Mouse (Mus musculus) erythroblast, adult 5-6 weeks (primary cell): ENCODE results near the gene Gm14214. TPM values are rescaled to one million over a fixed set of nuclear protein-coding genes. Genes with fewer than 3 reads are reported as not detected.
A peak's percentile ranks its signal among the peaks of the same experiment; 100 is the strongest.

Experiments used
- ATAC-seq: replicated peaks from 2 replicates; pipeline ENCODE4 v1.8.0; 2016; ENCODE audit warnings: moderate number of reproducible peaks, mild to moderate bottlenecking, moderate TSS enrichment, inconsistent platforms; ENCODE audit not compliant: poor library complexity, low FRiP score, severe bottlenecking
- total RNA-seq, 2 experiments: library from RNA; stranded (forward) in 1 of 2; stranded (reverse) in 1 of 2; fragments of 150-400 nt in 1 of 2; fragments of 200-764, 138-1000 nt in 1 of 2; gene quantifications; 2 replicates each; pipeline versions ENCODE4 v1.2.3 to v1.2.4; 2015 to 2017; ENCODE audit warnings: low replicate concordance in 2 of 2

Gm14214 gene
- total RNA-seq (2015; ENCODE audit: low replicate concordance), result not detected in 2 replicates
- not detected in 2 replicates for total RNA-seq (2017; ENCODE audit: low replicate concordance)

DNA sequence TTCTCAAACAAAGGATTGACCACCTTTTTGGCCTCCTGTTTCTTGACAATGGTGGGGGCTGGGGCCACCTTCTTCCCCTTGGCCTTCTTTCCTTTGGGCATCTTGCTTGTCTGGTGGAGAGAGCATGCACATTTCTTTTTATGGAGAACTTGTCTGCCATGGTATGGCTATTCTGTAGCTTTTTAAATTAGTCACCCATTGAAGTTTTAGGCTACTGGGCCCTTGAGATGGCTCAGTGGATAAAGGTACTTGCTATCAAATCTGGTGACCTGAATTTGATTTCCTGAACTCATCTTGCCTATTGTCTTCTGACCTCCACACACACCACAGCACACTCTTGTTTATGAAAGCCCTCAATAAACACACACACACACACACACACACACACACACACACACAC lies at the start of gene Gm14214:
TSS of gene Gm14214 (minus strand) at position 101 of the 400 bp plus-strand sequence.
- no peak for ATAC-seq

DNA sequence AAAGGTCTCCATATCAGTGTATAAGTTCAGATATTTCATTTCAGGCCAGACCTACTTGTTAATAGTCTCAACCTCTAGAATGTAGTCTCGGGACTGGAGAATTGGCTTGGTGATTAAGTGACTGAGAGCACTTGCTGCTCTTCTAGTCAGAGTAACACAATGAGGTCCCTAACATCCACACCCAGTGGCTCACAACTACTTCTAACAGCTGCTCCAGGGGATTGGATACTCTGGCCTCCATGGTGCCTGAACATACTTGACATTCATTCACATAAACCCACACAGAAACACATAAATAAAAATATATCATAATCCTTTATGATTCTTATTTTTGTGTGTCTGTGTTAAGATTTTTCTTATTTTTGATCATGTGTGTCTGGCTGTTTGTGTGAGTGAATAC lies 48.8 kb upstream of the Gm14214 start:
- no peak for ATAC-seq

DNA sequence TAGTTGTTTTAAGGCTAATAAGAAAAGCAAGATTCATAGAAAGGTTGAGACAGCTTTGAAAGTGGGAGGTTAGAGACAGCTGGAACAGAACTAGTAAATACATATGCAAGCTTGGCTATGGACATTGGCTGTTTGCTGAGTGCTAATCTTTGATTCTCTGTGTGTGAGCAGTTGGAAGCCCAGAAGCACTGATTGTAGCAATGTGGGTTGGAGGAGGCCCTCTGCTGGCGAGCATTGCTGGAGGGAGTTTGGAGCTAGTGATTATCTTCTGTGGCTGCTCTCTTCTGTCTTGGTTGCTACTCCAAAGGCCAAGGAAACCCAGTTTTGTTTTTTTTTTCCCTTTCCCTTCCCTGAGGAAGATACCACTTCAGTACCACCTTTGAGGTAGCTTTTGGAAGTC lies 48.0 kb upstream of the Gm14214 start:
- ATAC-seq, result no peak

- 0 out of 2 replicates have a peak, but pooled peaks have one; percentile 16 for ATAC-seq
These were observed 47.3 kb upstream of the Gm14214 start for GRCm38 (mm10) chr2:154817089-154817488.

DNA sequence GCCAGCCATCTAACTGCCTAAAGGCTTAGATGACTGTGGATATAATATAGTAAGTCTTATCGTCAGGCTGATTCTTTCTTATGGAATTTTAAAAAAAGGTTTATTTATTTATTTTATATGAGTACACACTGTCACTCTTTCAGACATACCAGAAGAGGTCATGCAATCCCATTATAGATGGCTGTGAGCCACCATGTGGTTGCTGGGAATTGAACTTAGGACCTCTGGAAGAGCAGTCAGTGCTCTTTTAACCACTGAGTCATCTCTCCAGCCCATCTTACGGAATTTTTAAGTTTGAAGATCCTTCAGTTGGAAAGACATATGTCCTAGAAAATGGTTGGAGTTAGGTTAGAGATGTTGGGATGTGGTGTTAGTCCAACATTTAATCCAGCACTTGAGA lies 43.6 kb upstream of the Gm14214 start:
- no peak for ATAC-seq

DNA sequence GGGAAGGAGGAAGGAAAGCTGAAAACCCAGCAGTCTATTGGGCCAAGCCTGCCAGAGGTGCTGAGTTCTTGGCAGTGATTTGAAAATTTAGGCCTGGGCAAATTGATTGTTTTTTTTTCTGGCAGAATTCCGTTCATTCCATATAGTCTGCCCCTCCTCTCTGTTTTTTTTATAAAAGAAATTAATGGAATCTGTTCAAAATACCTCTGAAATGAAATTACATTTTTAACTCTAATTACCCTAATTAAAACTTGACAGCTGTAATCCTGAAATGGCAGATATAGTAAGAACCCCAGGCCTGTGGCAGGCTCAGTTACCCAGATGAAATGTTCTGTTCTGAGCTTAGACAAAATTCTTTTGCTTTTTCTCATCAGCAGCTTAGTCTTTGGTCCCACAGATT lies 41.0 kb upstream of the Gm14214 start:
- ATAC-seq, result no peak

DNA sequence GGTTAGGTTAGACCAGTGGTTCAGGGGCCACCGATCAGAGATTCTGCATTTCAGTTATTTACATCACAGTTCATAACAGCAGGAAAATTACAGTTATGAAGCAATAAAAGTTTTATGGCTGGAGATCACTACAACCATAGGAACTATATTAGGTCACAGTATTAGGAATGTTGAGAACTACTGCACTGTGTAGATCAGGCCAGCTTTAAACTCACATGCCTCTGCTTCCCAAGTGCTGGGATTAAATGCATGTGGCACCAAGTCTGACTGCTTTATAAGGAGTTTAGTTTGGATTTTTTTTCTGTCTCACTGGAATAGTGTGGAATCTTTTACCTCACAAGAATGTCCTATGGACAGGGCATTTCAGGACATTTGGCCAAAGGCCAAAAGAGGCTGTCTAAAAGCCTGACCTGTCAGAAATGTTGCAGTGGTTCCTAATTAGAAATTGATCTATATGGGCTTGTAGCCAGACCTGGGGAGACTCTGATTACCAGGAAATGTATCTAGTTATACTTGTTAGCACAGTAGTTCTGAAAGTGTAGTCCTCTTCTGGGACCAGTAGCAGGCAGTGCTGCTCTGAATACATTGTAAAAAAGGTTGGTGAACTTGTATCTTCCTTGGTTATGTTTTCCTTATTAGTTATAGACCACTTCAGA lies 39.4 kb upstream of the Gm14214 start:
- no peak for ATAC-seq

DNA sequence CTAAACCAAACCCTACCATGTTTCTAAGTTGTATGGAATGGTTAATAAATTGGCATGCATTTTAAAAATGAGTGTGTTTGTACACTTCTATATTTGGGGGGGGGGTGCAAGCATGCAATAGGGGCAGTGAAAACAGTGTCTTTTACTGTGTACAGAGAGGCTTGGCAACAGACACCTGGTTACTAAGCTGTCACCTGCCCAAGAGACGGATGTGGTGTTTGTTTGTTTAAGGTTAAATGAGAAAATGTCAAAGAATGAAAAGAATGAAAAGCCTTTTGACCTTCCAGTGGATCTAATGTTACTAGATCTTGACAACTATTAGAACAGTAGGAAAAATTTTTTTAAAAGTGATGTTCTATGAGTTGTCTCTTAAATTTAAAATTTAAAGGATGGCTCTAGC lies 37.9 kb upstream of the Gm14214 start:
- ATAC-seq, result no peak

DNA sequence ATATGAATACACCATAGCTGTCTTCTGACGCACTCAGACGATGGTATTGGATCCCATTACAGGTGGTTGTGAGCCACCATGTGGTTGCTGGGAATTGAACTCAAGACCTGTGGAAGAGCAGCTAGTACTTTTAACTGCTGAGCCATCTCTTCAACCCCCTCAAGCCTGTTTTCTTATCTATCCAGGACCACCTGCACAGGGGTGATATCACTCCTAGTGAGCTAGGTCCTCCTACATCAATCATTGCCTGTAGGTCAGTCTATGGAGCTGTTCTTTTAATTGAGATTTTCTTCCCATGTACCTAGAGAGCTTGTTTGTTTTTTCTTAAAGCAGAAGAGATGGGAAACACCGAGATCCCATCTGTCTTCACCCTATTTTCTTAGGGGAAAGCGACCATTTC lies 34.0 kb upstream of the Gm14214 start:
- no peak for ATAC-seq

- no peak for ATAC-seq
These were observed 33.5 kb upstream of the Gm14214 start for GRCm38 (mm10) chr2:154803372-154803771.

DNA sequence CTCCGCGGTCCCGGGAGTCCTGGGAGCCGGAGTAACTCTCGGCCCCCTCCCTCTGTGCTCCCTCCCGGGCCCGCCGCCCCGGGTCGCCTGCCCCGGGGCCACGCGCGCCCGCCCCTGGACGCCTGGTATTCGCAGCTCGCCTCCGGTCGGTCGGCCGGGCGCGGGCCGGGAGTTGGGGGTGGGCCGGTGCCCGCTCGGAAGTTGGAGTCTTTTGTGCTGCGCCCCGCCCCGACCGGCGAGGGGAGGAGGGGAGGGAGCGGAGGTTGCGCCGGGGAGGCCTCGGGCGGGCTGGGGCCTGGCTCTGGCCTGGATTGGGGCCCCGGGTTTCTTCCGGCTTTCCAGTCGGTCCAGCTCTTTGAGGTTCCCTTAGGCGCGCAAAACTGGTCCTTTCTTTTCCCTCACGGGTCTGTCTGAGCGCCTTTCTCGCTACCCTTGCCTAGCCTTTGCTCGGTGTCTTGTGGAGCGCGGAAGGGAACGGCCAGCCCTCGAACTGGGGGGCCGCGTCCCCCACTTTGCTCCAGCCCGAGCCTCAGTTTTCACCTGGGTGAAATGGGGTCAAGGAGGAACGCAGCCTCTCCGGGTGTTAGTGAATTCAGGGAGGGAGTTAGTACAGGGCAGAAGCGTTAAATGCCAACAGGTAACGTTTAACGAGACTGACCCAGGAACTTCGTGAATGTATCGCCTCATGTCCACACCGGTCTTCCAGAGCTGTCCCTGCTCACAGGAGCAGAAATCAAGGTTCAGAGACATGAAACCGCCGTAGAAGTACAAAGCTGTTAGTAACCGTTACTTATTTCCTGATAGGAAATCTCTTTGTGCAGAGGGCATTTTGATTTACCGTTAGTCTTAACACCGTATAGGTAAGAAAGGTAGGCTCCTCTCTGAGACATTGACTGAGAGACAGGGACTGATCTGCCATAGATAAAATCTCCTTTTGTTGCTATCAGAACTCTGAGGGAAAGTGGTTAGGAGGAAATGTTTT lies 22.1 kb upstream of the Gm14214 start:
- ATAC-seq, result peak; percentile 47

DNA sequence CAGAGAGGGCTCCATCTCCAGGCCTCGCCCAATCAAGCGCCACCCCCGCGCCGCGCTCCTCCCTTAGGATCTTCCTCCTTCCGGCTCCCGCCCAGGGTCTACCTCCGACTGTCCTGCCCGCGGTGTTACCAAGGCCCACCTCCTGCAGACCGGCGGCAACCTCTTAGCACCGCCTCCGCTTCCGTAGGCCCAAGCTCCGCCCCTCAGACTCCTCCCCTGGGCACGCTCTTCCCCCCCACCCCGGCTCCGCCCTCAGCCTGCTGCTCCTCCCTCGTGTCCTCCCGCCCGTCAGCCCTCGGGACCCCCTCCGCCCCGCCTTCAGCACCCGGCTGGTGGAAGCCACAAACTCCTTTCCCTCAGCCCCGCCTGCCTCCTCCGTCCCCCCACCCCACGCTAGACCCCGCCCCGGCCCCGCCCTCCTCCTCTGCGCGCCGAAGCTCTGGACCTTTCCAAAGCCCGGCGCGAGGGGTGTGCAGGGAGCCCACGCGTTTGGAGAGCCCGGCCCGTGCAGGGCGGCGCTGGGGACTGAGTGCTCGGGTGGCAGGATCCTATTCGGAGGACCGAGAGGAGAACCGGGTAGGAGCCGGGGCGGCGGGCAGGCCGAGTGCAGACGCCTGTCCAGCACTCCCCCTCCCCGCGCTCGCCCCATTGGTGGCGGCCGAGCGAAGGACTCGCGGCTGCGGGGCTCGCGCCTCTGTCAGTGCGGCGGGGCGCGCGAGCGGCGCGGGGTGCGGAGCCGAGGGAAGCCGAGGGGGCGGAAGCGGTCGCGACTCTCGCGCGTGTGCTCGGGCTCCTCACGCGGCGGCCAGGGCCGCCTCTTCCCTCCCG lies 21.0 kb upstream of the Gm14214 start, which contains the start of the genes Raly and a:
TSS of gene Raly (plus strand) at position 441 of the 828 bp plus-strand sequence.
TSS of gene a (plus strand) at position 747 of the 828 bp plus-strand sequence.
- peak; percentile 86 for ATAC-seq

GRCm38 (mm10) chr2:154789977-154790655 lies 20.3 kb upstream of the Gm14214 start:
- ATAC-seq, result no peak

DNA sequence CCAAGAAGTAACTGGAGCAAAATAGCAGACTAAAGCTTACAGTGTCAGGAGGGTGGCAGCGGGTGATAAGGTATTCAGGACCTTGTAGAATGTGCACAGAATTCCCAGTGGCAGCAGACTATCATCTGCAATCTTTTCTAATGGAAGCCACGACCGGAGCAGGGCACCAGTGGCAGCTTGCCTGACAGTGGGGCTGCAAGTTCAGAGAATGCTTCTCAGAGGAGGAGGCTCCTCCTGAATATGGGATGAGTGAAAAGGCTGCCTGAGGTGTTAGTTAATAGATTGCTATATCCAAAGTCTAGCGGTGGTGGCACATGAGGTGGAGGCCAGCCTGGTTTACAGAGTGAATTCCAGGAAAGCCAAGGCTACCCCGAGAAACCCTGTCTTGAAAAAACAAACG lies 19.6 kb upstream of the Gm14214 start:
- no peak for ATAC-seq

GRCm38 (mm10) chr2:154786776-154787175 lies 16.9 kb upstream of the Gm14214 start:
- ATAC-seq, result no peak

DNA sequence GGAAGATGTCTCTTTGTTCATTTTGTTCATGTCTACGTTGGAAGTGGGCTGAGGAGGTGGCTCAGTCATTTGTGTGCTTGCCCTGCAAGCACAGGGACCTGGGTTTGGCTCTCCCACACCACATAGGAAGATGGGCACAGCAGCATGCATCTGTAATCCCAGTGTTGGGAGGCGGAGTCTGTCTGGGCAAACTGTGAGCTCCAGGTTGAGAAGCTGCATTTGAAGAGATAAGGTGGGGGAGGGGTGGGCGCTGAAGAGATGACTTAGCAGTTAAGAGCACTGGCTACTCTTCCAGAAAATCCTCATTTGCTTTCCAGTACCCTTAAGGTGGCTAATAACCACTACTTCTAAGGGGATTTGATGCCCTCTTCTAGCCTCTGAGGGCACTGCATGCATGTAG lies 16.4 kb upstream of the Gm14214 start:
- peak; percentile 61 for ATAC-seq

DNA sequence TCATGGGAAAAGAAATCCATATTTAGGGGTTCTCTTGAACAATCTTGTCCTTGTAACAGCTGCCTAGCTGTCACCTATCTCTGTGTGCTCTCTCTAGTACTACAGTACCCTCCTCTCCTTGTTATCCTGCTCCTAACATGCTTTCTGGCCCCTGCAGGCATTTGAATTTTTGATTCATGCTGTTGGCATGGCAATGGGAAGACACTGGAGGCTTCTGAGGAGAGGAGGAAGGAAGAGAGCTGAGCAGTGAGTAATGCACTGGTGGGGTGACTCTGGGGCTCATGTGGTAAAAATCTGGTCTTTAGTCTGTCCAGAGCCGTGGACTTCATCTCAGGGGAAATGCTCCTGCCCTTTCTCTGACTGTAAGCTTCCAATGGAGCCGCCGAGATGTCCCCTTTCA lies 15.5 kb upstream of the Gm14214 start:
- ATAC-seq, result no peak

DNA sequence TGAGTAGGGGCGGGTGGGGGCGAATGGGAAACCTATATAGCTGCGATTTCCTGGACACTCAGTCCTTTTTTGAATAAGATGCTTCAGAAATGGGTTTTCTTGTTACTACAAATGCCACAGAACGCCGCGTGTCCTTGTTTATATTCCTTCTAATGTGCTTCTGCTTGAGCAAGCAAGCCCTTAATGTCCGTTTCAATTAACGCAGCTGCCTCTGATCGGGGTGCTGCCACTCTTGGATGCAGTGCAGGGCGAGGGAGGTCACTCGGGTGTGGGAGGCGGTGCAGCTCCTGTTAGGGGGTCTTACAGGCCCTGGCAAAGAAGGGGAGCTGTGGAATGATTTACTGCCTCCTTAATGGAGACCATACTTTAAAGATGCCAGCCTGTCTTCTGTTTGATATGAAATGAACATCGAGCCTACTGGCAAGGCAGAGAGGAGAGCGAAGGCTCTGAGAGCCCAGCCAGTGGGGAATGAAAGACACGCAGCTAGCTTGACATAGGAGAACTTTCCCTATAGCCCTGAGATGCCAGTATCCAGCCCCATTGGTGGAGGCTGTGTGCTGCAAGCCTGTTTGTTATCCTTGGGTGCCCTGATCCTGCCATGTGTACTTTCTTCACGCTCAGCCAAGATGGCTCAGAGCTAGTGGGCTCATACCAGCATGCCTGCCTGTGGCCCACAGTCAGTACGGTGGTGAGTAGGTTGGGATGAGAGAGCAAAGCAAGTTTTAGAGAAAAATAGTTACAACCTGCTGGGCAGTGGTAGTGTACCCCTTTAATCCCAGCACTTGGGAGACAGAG lies 13.2 kb upstream of the Gm14214 start:
- no peak for ATAC-seq

DNA sequence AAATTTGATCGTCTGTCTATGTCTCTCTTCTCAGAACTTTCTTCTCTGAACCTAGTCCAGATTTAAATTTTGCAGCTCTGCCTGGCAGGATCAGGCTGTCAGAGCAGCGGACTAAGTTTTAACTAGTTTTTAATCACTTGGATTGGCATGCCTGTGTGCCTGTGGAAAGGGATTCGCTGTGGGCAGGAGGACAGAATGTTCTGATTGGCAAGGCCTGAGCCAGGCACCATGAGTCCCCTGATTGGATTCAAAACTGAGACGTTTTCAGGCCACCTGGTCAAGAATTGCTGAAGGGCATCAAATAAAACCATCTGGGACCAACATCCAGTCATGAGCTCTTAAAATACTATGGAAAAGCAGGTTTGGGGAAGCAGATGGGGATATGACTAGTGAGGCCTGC lies 12.5 kb upstream of the Gm14214 start:
- no peak for ATAC-seq
